Mouse (Mus musculus) limb, embryonic 11.5 days (tissue): ENCODE data around the gene Dnajc5. TPM values are rescaled to one million over a fixed set of nuclear protein-coding genes. Genes with fewer than 3 reads are reported as not detected.

Source experiments
- microRNA-seq: library from miRNA; unstranded; fragments of <30 nt; microRNA quantifications from one replicate; pipeline ENCODE4, GENCODE M21; 2016
- polyA plus RNA-seq: library from polyadenylated mRNA; unstranded; fragments of >200 nt; fragmentation: Nextera tagmentation; extraction: Ambion mirVana; gene quantifications from 2 replicates; pipeline ENCODE4 v1.2.1, GENCODE M21; 2014

Dnajc5 gene
- polyA plus RNA-seq, 1 experiment from 2014 or later: 75.3 TPM

Small RNAs within 50 kb of the gene (microRNA-seq; reads per million reads assigned to microRNA genes)
- gene Mir7006: not detected

Other genes with a start within 250 kb of the Dnajc5 start
- 19.7 and 21.3 TPM in 2 replicates for gene Gmeb2, start 232.4 kb upstream of the Dnajc5 start, polyA plus RNA-seq
- gene Stmn3, start 206.0 kb upstream of the Dnajc5 start, polyA plus RNA-seq: 0.84 and 0.91 TPM in 2 replicates
- 63.0 and 63.7 TPM in 2 replicates for gene Rtel1, start 200.7 kb upstream of the Dnajc5 start, polyA plus RNA-seq
- 35.0 and 40.2 TPM in 2 replicates for gene Zgpat, start 155.6 kb upstream of the Dnajc5 start, polyA plus RNA-seq
- gene Arfrp1, start 155.1 kb upstream of the Dnajc5 start, polyA plus RNA-seq: 57.3 and 63.7 TPM in 2 replicates
- 20.9 and 26.7 TPM in 2 replicates for gene Lime1, start 140.4 kb upstream of the Dnajc5 start, polyA plus RNA-seq
- 9.8 and 10.1 TPM in 2 replicates for gene Zbtb46, start 61.1 kb upstream of the Dnajc5 start, polyA plus RNA-seq
- 0.08 and 0.21 TPM in 2 replicates for gene Abhd16b, start 27.3 kb upstream of the Dnajc5 start, polyA plus RNA-seq
- 165 and 175 TPM in 2 replicates for gene Tpd52l2, start 23.3 kb upstream of the Dnajc5 start, polyA plus RNA-seq
- gene Uckl1, start 64.4 kb downstream of the Dnajc5 start, polyA plus RNA-seq: 34.4 and 39.7 TPM in 2 replicates
- 78.7 and 82.5 TPM in 2 replicates for gene Prpf6, start 71.4 kb downstream of the Dnajc5 start, polyA plus RNA-seq
- gene Zfp512b, start 72.3 kb downstream of the Dnajc5 start, polyA plus RNA-seq: 30.9 and 41.1 TPM in 2 replicates
- gene Samd10, start 78.7 kb downstream of the Dnajc5 start, polyA plus RNA-seq: 14.9 and 17.7 TPM in 2 replicates
- 0.68 and 0.88 TPM in 2 replicates for gene Gm29797, start 136.5 kb downstream of the Dnajc5 start, polyA plus RNA-seq
- 21.4 and 22.0 TPM in 2 replicates for gene Sox18, start 151.2 kb downstream of the Dnajc5 start, polyA plus RNA-seq
- 23.2 and 25.2 TPM in 2 replicates for gene Tcea2, start 159.8 kb downstream of the Dnajc5 start, polyA plus RNA-seq
- 92.5 and 97.1 TPM in 2 replicates for gene Rgs19, start 173.5 kb downstream of the Dnajc5 start, polyA plus RNA-seq
- gene Lkaaear1, start 178.0 kb downstream of the Dnajc5 start, polyA plus RNA-seq: not detected in 2 replicates
- gene Oprl1, start 194.5 kb downstream of the Dnajc5 start, polyA plus RNA-seq: 0.69 and 1.0 TPM in 2 replicates
- gene Myt1, start 242.8 kb downstream of the Dnajc5 start, polyA plus RNA-seq: 0.08 and 0.23 TPM in 2 replicates